Mouse (Mus musculus): ENCODE measurements around the gene Pla2g4b.

The Pla2g4b gene

DNA sequence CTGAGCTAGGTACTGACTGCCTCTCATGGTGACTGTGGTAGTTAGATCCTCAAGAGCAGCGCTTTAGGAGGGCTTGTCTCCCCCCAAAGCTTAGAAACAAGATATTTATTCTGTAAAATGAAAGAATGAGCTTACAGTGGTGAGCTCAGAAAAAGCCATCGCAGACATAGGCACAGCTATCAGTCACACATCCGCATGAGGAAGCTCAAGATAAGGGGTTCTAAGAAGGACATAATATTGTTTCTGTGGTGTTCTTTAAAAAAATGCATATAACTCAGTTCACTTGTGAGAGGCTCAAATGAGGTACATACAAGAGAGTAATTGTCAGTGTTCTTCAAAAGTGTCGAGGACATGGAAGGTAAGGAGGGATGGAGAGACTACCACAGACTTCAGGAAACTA lies 17.3 kb upstream of the Pla2g4b start:
- in situ Hi-C loops (cut with MboI, MseI), result loop anchor here (5.0 kb wide), 1 partner anchor 44 kb away; the partner anchor contains the start of gene Mapkbp1

GRCm38 (mm10) chr2:120017599-120017998 lies 15.6 kb upstream of the Pla2g4b start:
- in situ Hi-C loops (cut with MboI, MseI), result loop anchor here (5.0 kb wide), 1 partner anchor 45 kb away; the partner anchor contains the start of gene Mapkbp1

DNA sequence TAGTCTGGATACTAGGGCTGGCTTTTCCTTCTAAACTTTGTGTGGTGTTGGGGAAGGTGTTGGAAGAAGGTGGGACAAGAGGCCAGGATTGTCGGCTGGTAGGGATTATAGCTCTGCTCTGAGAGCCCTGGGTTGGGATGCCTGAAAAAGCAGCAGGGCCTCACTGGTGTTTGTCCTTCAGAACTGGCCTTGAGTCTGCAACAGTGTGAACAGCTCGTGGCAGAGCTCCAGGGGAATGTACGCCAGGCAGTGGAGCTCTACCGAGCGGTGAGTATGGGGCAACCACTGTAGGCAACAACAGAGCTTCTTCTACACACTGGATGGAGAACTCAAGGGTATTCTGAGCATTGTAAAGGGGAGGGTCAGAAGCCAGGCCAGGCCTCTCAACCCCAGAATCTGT lies 8.9 kb upstream of the Pla2g4b start:
- in situ Hi-C loops (cut with MboI, MseI), result no loop called here

GRCm38 (mm10) chr2:120026984-120027949 lies 6.0 kb upstream of the Pla2g4b start, which contains the start of the genes Jmjd7 and Gm28042:
Gene Jmjd7 (plus strand): TSS chr2:120027483.
Gene Gm28042 (plus strand): TSS chr2:120027493.
- in situ Hi-C loops (cut with MboI, MseI), result no loop called here

- in situ Hi-C loops (cut with MboI, MseI), result no loop called here
These were observed 5.3 kb upstream of the Pla2g4b start for GRCm38 (mm10) chr2:120027950-120028331.

DNA sequence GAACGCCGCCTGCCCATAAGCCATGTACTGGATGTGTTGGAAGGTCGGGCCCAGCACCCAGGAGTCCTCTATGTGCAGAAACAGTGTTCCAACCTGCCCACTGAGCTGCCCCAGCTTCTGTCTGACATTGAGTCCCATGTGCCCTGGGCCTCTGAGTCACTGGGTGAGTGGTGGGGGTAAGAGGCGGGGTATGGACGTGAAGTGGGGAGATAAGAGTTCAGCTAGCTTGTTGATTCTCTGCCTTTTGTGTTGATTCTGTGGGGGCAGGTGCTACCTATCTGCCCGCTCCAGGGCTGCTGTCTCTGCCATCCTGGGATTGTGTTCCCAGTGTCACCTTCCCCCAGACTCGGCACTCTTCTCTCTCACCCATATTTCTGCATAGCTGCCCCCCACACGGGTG lies 2.8 kb upstream of the Pla2g4b start:
- in situ Hi-C loops (cut with MboI, MseI), result no loop called here

DNA sequence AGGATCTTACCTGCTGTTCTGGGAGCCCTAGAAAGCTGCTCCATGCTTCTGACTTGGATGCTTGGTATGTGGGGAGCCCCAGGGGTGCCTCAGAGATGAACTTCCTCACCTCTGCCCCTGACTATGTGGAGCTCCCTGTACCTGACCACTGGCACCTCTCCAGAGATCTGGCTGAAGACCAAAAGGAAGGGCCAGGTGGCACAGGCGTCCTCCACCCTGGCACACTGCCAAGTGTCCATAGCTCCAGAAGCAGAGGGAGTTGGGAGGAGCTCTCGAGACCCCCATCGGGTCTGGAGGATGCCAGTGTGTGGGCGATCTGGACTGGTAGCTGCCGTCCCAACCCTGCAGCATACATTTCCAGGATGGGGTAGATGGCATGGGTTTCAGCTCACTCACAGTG lies 509 bp downstream of the Pla2g4b start:
- in situ Hi-C loops (cut with MboI, MseI), result no loop called here

DNA sequence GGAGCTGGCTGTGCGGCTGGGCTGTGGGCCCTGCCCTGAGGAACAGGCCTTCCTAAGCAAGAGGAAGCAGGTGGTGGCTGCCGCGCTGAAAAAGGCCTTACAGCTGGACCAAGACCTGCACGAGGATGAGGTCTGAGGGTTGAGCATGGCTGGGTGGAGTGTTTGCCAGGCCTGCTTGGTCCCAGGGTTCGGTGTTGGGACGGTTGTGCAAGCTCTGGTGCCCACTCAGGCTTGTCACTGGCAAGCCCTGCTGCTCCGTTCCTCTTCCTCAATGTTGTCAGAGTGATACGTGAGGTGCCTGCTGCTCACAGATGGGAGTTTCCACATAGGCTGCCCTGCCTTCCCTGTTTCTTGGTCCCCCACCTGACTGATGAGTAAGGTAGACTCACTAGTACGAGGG lies 4.5 kb downstream of the Pla2g4b start:
- in situ Hi-C loops (cut with MboI, MseI), result no loop called here

DNA sequence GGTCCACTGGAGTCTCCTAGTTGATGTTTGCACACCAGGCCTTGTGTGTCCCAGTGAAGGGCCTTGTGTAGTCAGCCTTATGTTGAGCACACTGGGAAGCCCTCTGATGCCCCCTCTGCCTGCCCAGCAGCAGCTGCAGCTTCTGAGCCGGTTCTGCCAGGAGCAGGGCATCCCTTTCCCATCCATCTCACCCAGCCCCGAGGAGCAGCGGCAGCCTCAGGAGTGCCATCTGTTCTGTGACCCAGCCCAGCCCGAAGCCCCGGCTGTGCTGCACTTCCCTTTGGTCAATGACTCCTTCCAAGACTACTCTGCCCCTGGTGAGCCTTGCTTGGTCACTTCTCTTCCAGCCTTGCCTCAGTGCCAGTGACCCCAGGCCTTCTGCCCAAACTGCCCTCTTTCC lies 7.8 kb downstream of the Pla2g4b start:
- in situ Hi-C loops (cut with MboI, MseI), result no loop called here

GRCm38 (mm10) chr2:120044101-120044603 lies 10.9 kb downstream of the Pla2g4b start:
- in situ Hi-C loops (cut with MboI, MseI), result no loop called here

GRCm38 (mm10) chr2:120044676-120045075 lies 11.5 kb downstream of the Pla2g4b start:
- in situ Hi-C loops (cut with MboI, MseI), result no loop called here

DNA sequence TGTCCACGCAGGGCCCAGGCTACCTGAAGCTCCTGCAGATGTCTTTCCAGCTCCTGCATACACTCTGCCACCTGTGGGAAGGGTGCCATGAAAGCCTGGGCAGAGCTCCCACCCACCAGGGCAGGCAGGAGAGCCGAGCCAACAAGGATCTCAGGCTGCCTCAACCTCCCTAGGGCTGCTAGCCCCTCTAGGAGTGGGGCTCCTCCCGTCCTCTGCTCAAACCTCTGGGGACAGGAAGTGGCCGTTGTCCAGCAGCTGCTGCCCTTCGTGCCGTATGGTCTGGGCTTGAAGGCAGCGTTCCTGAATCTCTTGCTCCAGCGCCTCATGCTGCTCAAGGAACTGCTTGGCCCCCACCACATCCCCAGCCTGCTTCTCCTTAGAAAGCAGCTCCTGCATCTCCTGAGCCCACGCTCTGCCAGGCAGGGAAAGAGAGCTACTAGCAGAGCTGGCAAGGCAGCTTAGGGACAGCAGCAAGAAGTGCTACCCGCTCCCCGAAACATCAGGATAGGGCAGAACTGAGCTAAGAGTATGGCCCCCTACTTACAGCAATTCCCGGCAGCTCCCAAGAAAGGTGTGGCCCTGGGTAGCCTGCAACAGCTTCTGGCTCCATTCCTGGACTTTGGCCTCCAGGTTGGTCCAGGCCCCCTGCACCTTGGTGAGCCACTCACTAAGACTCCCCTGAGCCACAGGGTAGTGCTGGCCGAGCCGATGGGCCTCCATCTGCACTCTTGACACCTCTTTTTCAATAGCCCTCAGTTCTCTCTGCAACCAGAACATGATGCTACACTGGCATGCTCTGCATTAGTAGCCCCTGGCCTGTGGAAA lies 13.5 kb downstream of the Pla2g4b start:
- in situ Hi-C loops (cut with MboI, MseI), result no loop called here

DNA sequence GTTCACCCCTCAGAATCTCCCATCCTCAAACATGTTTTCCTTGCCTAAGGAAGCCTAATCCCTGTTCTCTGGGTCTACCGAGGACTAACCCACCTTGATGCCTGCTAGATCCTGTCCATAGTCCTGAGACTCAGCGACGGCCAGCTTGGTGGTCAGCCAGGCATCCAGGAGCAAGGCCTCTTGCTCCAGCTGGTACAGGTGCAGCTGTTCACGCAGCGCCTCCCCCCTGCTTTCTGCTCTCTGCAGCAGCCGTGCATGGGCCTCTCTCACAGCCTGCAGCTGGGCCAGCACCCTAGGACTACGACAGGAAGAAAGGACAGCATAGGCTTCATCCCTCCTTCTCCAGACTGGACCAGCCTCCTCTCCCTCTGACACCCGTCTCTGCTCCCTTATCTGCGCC lies 15.0 kb downstream of the Pla2g4b start:
- in situ Hi-C loops (cut with MboI, MseI), result no loop called here

- in situ Hi-C loops (cut with MboI, MseI), result no loop called here
These were observed 16.5 kb downstream of the Pla2g4b start for GRCm38 (mm10) chr2:120049632-120050274.

DNA sequence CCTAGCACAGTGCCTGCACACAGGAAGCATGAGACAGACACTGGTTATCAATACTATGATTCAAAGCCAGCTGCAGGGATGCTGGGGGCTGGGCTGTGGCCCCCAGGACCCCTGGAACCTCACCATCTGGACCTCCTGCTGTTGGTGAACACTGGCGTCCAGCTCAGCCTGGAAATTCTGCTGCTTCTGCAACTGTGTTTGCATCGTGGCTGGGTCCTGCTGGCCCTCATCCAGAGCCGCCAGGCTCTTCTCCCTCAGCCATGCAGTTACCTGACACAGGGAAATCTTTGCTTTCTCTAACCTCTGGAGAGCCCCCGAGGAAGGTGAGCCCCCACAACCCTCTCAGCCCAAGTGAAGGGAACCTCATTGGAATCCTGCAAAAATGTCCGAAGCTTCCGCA lies 18.2 kb downstream of the Pla2g4b start:
- in situ Hi-C loops (cut with MboI, MseI), result no loop called here

- in situ Hi-C loops (cut with MboI, MseI), result no loop called here
These were observed 21.7 kb downstream of the Pla2g4b start for GRCm38 (mm10) chr2:120054771-120055552.

GRCm38 (mm10) chr2:120055923-120056322 lies 22.7 kb downstream of the Pla2g4b start:
- in situ Hi-C loops (cut with MboI, MseI), result no loop called here

GRCm38 (mm10) chr2:120058818-120059217 lies 25.6 kb downstream of the Pla2g4b start:
- in situ Hi-C loops (cut with MboI, MseI), result no loop called here

DNA sequence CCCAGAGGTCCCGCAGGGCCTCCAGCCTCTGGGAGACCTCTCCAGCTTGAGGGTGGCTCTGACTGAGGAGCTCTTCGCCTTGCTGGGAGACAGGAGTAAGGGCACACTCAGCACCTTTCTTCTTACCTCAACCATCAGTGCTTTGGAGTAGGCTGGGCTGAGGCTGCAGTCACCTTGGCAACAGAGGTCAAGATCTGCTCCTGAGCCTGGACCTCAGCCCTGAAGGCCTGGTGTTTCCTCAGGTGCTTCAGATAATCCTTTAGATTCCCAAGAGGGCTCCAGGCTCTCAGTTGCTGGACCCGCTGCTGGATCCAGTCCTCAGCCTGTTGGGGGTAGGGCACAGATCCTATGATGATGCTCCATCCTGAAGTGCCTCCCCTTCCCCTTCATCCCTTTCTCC lies 26.2 kb downstream of the Pla2g4b start:
- in situ Hi-C loops (cut with MboI, MseI), result no loop called here

GRCm38 (mm10) chr2:120060190-120060589 lies 27.0 kb downstream of the Pla2g4b start:
- in situ Hi-C loops (cut with MboI, MseI), result loop anchor here (10.0 kb wide), 1 partner anchor 965 kb away; no protein-coding TSS in a partner anchor

DNA sequence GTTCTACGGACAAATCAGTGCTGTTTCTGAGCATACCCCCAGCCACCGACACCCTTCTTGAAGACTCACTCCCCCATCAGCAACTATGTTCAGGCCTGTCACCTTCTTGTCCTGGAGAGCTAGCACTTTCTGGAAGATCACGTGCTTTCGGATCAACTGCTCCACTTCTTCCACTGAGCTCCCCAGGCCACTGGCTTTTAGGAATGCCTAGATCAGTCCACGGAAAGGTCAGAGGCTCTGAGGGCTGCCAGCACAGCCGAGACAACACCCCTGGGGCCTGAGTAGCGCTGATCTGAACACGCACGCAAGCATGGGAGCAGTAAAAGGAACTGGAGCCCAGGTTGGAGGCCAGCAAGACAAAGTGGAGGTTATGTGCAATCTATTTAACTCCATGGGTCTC lies 27.4 kb downstream of the Pla2g4b start:
- in situ Hi-C loops (cut with MboI, MseI), result loop anchor here (10.0 kb wide), 1 partner anchor 966 kb away; no protein-coding TSS in a partner anchor

Measured in T-helper 1 cell (primary cell).